Mouse (Mus musculus) regulatory T cell (primary cell): ENCODE data around the gene Magi2.

Experiments used
- in situ Hi-C: fragments of 300-600 bp; cut with MboI, MseI; formaldehyde crosslinking; loops from one replicate; pipeline ENCODE4 v1.15.1; 2025; ENCODE audit warnings: high pct_unique_total_duplicates

Gene Magi2

GRCm38 (mm10) chr5:20068921-20069486 is 842.2 kb downstream of the Magi2 start:
- in situ Hi-C loops = loop anchor here (25.0 kb wide), 1 partner anchor 1218 kb away; no protein-coding TSS in a partner anchor

GRCm38 (mm10) chr5:20074101-20074500 is 847.3 kb downstream of the Magi2 start:
- in situ Hi-C loops = loop anchor here (25.0 kb wide), 1 partner anchor 1213 kb away; no protein-coding TSS in a partner anchor

- in situ Hi-C loops = loop anchor here (25.0 kb wide), 1 partner anchor 1212 kb away; no protein-coding TSS in a partner anchor
These were observed 848.0 kb downstream of the Magi2 start for GRCm38 (mm10) chr5:20074867-20075266.

- in situ Hi-C loops = no loop called here
These were observed 852.1 kb downstream of the Magi2 start for GRCm38 (mm10) chr5:20078931-20079330.

GRCm38 (mm10) chr5:20080605-20081309 is 853.9 kb downstream of the Magi2 start:
- in situ Hi-C loops = no loop called here

GRCm38 (mm10) chr5:20082368-20082767 is 855.5 kb downstream of the Magi2 start:
- in situ Hi-C loops = no loop called here

GRCm38 (mm10) chr5:20087083-20087482 is 860.2 kb downstream of the Magi2 start:
- in situ Hi-C loops = no loop called here

- in situ Hi-C loops = no loop called here
These were observed 877.0 kb downstream of the Magi2 start for GRCm38 (mm10) chr5:20103869-20104268.

GRCm38 (mm10) chr5:20104496-20104895 is 877.7 kb downstream of the Magi2 start:
- in situ Hi-C loops = no loop called here

- in situ Hi-C loops = no loop called here
These were observed 882.7 kb downstream of the Magi2 start for GRCm38 (mm10) chr5:20109496-20109895.

- in situ Hi-C loops = no loop called here
These were observed 890.3 kb downstream of the Magi2 start for GRCm38 (mm10) chr5:20117156-20117555.

- in situ Hi-C loops = no loop called here
These were observed 913.4 kb downstream of the Magi2 start for GRCm38 (mm10) chr5:20140235-20140634.

- in situ Hi-C loops = no loop called here
These were observed 914.0 kb downstream of the Magi2 start for GRCm38 (mm10) chr5:20140662-20141444.

- in situ Hi-C loops = no loop called here
These were observed 926.7 kb downstream of the Magi2 start for GRCm38 (mm10) chr5:20153359-20154125.

GRCm38 (mm10) chr5:20196765-20197164 is 969.9 kb downstream of the Magi2 start:
- in situ Hi-C loops = no loop called here

- in situ Hi-C loops = no loop called here
These were observed 970.6 kb downstream of the Magi2 start for GRCm38 (mm10) chr5:20197395-20197794.

GRCm38 (mm10) chr5:20201348-20201747 is 974.5 kb downstream of the Magi2 start:
- in situ Hi-C loops = no loop called here

- in situ Hi-C loops = no loop called here
These were observed 981.3 kb downstream of the Magi2 start for GRCm38 (mm10) chr5:20208110-20208509.

- in situ Hi-C loops = no loop called here
These were observed 986.5 kb downstream of the Magi2 start for GRCm38 (mm10) chr5:20213299-20213698.

GRCm38 (mm10) chr5:20226471-20227210 is 999.8 kb downstream of the Magi2 start:
- in situ Hi-C loops = no loop called here
